Mouse (Mus musculus) left cerebral cortex, postnatal 36 days (tissue): ENCODE data around the gene Cope. TPM values are rescaled to one million over a fixed set of nuclear protein-coding genes. Genes with fewer than 3 reads are reported as not detected.
A peak's percentile ranks its signal among the peaks of the same experiment; 100 is the strongest.

Experiments
- DNase-seq, 2 experiments: peaks; one replicate each; pipeline ENCODE4 v3.0.0; 2021 to 2022; ENCODE audit warnings: low spot score in 2 of 2, mixed read lengths in 1 of 2
- intact Hi-C: fragments of 180-260 bp; cut with DNase I; formaldehyde crosslinking; loops from one replicate; pipeline ENCODE4 v1.15.1; 2025
- total RNA-seq, 2 experiments: library from RNA; stranded (reverse); gene quantifications; 2 replicates each; pipeline ENCODE4 v1.2.3; 2021

Cope gene
- total RNA-seq, 2 experiments from 2014 or later = 124 to 139 TPM

DNA sequence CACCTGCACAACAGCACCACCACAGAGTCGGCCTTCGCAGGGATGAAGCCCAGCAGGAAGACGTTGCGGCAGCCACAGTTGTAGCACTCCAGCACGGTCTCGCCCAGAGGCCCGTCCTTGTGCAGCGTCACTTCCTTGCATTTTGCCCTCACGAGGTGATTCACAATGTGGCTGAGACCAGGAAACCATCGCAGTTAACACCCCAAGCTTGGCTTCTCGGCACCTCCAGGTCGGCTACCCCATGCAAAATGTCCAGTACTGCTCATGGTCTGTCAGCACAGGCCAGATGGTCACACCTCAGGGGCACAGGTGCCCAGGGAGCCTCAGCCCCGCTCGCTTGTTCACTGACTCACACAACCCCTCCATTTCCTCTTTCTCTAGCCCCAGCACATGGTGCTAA lies 39.7 kb downstream of the Cope start:
- DNase-seq = no peak
- intact Hi-C loops = no loop called here

- DNase-seq = no peak
- intact Hi-C loops = no loop called here
Observed at GRCm38 (mm10) chr8:70343076-70343475, 40.8 kb downstream of the Cope start.

DNA sequence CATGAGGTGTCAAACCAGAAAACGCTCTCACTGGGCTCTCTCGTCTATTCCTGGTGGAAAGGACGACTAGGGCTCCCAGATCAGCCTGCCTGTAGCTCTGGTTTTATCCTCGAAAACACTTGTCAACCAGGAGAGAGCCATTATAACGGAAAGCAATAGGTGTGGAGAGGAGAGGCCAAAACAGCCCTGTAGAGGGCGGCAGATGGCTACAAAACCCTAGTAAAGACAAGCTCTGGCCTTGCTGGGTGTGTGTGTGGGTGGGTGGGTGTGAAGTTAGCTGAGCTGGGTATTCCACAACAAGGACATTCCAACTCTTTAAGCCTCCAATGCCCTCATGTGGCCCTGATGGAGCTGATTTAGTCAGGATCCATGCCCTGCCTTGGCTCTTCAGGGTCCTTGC lies 41.4 kb downstream of the Cope start:
- intact Hi-C loops = no loop called here
- no peak for DNase-seq

DNA sequence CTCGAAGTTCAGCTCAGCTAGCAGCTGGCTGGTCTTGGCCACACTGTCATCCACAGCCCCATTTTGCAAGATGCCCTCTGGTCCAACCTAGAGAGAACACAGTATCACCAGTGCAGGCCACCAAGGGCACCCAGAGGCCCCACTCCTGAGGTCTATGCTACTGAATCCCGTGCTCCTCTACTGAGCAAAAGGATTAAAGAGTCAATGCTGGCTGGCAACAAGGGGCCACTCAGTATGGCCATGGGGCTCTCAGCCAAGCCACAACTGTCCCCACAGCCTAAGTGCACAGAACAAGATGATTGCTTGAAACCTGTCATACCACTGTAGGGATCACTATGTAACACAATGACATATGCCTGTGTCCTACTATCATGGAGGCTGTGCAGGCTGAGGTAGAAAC lies 42.0 kb downstream of the Cope start:
- no peak for DNase-seq
- intact Hi-C loops = no loop called here

GRCm38 (mm10) chr8:70347443-70347842 lies 45.1 kb downstream of the Cope start:
- intact Hi-C loops = no loop called here
- no peak for DNase-seq

DNA sequence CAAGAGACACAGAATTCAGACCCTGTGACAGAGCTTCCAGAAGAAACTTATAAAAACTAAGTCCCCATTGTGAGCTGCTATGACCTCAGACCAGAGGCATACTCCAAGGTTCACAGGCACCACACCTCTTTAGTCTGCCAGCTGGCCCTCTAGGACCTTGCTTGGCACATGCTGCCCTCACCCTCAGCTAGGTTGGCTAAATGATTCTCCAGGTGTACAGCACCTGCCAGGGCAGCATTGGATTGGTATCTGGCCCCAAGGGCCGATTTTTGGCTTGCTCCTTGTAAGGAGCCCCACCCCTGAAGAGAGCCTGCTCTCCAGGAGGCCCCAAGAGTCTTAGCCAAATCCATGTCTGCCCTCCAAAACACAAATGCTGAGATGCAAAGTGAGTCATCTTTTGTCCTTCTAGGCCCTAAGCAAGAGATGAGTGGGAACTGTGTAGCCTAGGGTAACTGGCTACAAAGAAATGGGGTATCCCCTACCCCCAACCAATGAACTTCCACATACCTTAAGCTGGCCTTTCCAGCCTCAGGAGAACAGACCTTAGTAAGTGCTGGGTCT lies 45.6 kb downstream of the Cope start:
- no peak for DNase-seq
- intact Hi-C loops = no loop called here

DNA sequence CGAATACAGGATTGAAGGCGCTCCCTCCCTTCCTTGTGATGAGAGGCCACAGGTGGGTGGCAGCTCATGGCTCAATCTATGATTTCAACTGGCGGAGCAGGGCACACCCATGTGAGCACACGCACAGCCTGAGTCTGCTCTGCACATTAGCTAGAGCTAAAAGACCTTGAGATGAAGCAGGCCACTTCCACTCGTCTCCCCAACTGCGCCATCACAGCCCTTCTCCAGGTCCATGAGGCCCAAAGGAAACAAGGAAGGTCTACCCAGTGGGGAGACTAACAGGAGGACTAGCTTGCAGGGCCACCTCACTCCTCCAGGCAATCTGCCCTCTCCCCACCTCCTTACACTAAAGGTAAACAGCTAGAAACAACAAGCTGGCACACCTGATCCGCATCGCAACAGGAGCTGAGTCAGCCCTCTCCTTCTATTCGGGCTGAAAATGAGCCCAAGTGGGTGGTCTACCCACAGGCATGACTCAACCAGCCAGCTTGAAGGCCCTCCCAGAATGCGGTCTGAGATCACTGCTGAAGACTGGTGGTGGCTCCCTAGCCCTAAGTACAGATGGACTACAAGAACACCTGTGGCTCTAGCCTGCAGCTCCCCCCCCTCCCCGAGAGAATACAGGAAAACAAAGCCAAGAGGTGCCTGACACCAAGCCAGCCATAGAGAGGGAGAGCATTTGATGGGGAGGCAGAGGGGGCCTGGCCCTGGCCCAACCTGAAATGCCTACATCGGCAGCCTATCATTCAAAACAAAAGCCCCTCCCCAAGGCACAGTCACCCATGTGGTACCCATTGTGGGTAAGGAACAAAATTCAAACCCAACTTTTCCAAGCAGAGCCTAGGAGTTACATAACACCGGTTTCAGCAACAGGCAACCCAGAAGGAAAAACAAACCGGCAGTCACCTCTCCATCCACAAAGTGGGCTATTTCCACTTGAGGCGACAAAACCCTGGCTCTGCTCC lies 49.0 kb downstream of the Cope start:
- peak in 1 of 2 experiments; percentile 53 for DNase-seq
- intact Hi-C loops = loop anchor here (5.0 kb wide), 1 partner anchor 156 kb away; the partner anchor contains the start of gene Rex1bd

GRCm38 (mm10) chr8:70352000-70352384 lies 49.7 kb downstream of the Cope start:
- intact Hi-C loops = loop anchor here (5.0 kb wide), 1 partner anchor 155 kb away; the partner anchor contains the start of gene Rex1bd
- no peak for DNase-seq

DNA sequence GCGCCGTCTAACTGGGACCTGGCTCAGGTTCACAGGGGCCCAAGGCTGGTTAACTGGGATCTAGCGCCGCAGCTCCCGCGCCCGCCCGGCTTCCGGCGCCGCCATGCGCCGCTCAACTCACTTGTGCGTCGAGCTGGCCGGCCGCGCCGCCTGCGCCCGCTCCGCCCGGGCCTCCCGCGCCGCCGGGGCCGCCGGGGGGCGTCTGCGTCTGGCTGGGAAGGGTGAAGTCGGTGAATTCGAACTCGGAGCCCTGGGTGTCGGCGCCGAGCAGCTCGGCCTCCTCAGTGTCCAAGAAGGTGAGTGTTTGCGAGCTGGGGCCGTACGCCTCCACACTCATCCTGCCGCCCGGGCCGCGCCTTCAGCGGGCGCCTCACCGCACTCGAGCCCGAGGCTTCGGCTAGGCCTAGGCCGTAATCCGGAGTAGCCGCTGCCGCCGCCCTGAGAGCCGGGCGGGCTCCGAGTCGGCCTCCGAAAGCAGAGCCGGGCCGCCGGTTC lies 50.4 kb downstream of the Cope start:
- intact Hi-C loops = loop anchor here (5.0 kb wide), 1 partner anchor 155 kb away; the partner anchor contains the start of gene Rex1bd
- DNase-seq = no peak

DNA sequence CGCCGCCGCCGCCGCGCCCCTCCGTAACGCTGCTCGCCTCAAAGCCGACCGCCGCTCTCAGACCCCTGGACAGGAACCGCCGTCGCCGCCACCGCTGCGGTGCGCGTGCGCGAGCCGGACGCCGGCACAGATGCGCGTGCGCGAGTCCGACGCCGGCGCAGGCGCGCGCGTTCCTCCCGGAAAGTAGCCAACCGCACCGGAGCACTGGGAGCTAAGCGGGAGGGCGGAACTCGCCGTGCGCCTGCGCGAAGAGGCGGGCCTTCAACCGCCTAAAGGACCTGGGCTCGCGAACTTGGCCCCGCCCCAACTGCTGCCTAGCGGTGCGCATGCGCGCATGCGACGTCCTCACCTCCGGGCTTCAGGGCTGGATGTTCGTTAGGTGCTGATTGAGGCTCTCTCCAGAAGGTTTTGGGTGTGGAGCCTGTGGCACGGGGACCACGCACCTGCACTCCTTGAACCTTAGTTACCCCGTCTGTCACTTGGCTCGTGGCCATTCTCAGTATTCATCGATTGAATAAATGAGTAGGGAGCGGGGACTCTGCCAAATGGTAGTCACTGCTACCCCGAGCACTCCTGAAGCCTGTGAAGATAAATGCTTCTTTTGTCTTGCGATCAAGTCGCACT lies 51.0 kb downstream of the Cope start, which contains the start of gene Upf1:
Gene Upf1, minus strand, starts transcription at position 85 of the 624 bp plus-strand sequence.
- peak; percentile 99 to 100 for DNase-seq
- intact Hi-C loops = loop anchor here (5.0 kb wide), 1 partner anchor 154 kb away; the partner anchor contains the start of gene Rex1bd

DNA sequence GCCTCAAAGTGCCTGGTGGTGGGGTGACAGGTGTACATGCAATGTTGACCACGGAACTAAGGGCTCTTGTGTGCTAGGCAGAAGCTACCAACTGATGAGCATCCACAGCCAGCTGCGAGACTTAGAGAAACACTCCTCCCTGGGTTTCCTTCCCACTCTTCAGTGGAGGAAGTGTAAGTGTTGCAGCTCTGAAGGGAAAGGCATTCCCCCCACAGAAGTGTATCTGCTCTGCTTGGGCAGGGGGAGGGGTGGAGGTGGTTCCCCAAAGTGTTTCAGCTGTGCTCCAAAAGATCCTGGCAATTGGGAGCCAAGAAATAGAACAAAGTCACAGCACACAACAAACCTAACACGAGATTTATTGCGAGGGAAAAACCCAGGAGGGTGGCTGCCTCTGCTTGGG lies 51.7 kb downstream of the Cope start:
- intact Hi-C loops = loop anchor here (5.0 kb wide), 1 partner anchor 153 kb away; the partner anchor contains the start of gene Rex1bd
- DNase-seq = peak in 1 of 2 experiments; percentile 55

DNA sequence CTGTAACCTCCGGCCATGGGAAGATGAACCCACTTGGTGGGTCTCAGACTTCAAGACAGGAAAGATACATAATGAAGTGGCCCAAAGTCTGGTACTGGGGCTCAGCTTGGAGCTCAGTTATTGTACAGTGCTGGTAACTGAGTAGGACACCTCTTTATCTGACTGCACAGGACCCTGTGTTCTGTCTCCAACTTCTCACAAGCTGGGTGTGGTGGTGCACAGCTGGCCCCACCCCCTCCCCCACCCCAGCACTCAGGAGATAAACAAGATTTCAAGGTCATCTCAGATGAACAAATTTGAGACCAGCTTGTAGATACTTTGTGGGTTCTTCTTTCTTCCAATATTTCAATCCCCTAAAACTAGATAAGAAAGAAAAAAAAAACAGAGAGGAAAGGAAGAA lies 53.8 kb downstream of the Cope start:
- intact Hi-C loops = no loop called here

DNA sequence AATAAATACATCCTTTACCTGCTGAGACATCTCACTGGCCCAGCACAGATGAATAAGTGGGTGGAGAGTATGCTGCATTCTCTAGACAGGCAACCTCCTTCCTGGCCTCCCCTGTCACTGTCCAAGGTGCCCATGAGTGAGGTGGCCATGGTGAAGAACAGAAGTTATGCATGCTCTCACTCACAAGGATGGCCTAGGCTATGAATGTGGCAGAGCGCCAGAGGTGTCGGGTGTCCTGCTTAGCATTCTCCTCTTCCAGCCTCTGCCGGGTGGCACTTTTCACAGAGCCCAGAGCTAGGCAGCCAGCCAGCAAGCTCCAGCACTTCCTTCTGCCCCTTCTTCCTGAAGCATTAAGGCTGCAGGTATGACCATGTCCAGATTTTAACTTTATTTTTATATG lies 57.1 kb downstream of the Cope start:
- DNase-seq = no peak
- intact Hi-C loops = no loop called here

More for the DNA sequence above, 53.8 kb downstream of the Cope start:
- no peak for DNase-seq

DNA sequence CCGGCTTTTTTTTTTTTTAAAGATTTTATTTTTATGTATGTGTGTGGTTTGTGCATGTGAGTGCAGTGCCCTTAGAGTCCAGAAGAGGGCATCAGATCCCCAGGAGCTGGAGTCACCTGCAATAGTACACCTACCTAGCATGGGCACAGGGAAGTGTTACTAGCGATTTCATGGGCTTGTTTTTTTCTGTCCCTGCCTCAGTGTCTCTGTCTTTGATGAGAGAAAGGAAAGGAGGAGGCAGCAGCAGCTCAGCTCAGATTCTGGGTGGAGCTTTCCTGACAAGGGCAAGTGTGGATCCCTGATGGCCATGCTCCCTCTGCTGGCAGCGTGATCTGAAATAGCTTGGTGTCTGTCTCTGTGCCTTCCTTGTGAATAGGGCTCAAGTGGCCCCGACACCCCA lies 58.5 kb downstream of the Cope start:
- DNase-seq = no peak
- intact Hi-C loops = no loop called here

DNA sequence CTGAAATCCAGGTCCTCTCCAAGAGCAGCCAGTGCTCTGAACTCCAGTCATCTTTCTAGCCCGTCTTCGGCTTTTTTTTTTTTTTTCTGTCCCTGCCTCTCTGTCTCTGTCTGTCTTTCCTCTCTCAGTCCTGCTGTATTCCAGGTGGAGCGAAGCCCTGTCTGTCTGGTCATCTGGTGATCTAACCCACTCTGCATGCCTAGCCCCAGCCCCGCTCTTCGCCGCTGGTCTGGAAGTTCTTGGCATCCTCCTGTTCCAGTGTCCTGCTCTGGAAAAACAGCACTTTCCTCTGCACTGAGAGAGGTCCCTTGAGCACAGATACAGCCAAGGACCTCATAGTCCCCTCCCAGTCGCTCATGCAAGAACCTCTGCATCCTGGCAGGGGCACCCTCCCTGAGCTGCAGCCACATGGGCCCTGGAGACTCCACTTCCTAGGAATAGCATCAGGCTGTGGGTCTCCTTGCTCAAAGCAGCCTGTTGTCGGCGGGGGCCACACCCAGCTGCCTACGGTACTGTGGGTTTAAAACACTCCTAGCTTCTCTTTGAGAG lies 59.2 kb downstream of the Cope start:
- intact Hi-C loops = no loop called here
- DNase-seq = no peak

Other genes with a start within 250 kb of the Cope start
- 1 to 10 TPM; 1.5 TPM for gene Tm6sf2, start 229.6 kb upstream of the Cope start, total RNA-seq
- gene Hapln4, start 219.1 kb upstream of the Cope start, total RNA-seq = 10 to 100 TPM; 78.4 to 95.6 TPM
- gene Ncan, start 181.6 kb upstream of the Cope start, total RNA-seq = 100 to 1,000 TPM; 192 to 201 TPM
- gene Nr2c2ap, start 171.2 kb upstream of the Cope start, total RNA-seq = 10 to 100 TPM; 18.5 to 27.4 TPM
- 10 to 100 TPM; 12.7 to 16.7 TPM for gene Rfxank, start 163.4 kb upstream of the Cope start, total RNA-seq
- 10 to 100 TPM; 47.9 to 50.5 TPM for gene Borcs8, start 163.0 kb upstream of the Cope start, total RNA-seq
- gene Mef2b, start 162.8 kb upstream of the Cope start, total RNA-seq = under 1 TPM; 0.61 to 0.64 TPM
- gene Tmem161a, start 130.2 kb upstream of the Cope start, total RNA-seq = 10 to 100 TPM; 42.9 to 60.1 TPM
- gene Slc25a42, start 90.2 kb upstream of the Cope start, total RNA-seq = 10 to 100 TPM; 29.7 to 45.9 TPM
- 100 to 1,000 TPM; 105 to 126 TPM for gene Sugp2, start 68.3 kb upstream of the Cope start, total RNA-seq
- 10 to 100 TPM; 37.4 to 42.2 TPM for gene Armc6, start 68.1 kb upstream of the Cope start, total RNA-seq
- 1 to 10 TPM; 9.1 to 9.6 TPM for gene Homer3, start 19.7 kb upstream of the Cope start, total RNA-seq
- gene Ddx49, start within 50 bp of the Cope start, total RNA-seq = 10 to 100 TPM; 47.8 to 49.8 TPM
- gene Cers1, start 13.3 kb downstream of the Cope start, total RNA-seq = 100 to 1,000 TPM; 101 to 104 TPM
- gene Gdf1, start 27.3 kb downstream of the Cope start, total RNA-seq = 10 to 100 TPM; 15.3 to 23.7 TPM
- 10 to 100 TPM; 59.2 to 66.3 TPM for gene Upf1, start 50.8 kb downstream of the Cope start, total RNA-seq
- gene Comp, start 71.0 kb downstream of the Cope start, total RNA-seq = under 1 TPM; 0.25 to 0.88 TPM
- 100 to 1,000 TPM; 116 to 140 TPM for gene Crtc1, start 137.1 kb downstream of the Cope start, total RNA-seq
- 10 to 100 TPM; 43.6 to 44.6 TPM for gene Klhl26, start 174.4 kb downstream of the Cope start, total RNA-seq
- 100 to 1,000 TPM; 279 to 317 TPM for gene Tmem59l, start 184.8 kb downstream of the Cope start, total RNA-seq
- gene Crlf1, start 190.6 kb downstream of the Cope start, total RNA-seq = 1 to 10 TPM; 4.1 to 4.6 TPM
- 100 to 1,000 TPM; 106 to 108 TPM for gene Rex1bd, start 204.2 kb downstream of the Cope start, total RNA-seq
- 100 to 1,000 TPM; 828 to 997 TPM for gene Uba52, start 208.3 kb downstream of the Cope start, total RNA-seq
- 100 to 1,000 TPM; 403 to 432 TPM for gene Fkbp8, start 225.2 kb downstream of the Cope start, total RNA-seq
- gene Kxd1, start 225.4 kb downstream of the Cope start, total RNA-seq = 10 to 100 TPM; 45.0 to 49.7 TPM
- 10 to 100 TPM; 19.1 to 20.7 TPM for gene Ell, start 236.9 kb downstream of the Cope start, total RNA-seq